In the genomic region with DNA sequence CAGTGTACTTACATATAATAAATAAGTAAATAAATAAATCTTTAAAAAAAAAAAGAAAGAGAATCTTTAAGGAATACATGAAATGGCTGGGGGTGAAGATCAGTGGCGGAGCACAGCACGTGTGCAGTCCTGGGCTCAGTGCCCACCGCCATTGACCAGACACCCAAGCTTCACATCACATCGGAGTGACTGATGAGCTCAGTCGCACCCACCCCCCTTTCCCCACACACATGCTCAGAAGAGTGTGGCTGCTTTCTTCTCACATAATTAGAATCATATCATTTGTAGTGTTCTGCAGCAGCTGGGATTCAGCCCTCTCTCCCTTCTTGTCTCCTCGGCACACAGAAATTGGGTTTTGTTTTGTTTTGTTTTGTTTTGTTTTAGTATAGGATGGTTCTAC, we compare ENCODE assay signal across 25 mouse cellular contexts. TPM values are rescaled to one million over a fixed set of nuclear protein-coding genes. Genes with fewer than 3 reads are reported as not detected.
A peak's percentile ranks its signal among the peaks of the same experiment; 100 is the strongest.
DNase-seq lines count a peak whose midpoint lies in the region; ATAC-seq and TF ChIP-seq lines count a peak whose summit lies in the region.
"Had no signal": no experiment of that assay in that cellular context is flagged by ENCODE, and none has a peak within 500 bp of the region (broad histone marks: within the 10 kb centered on the region; RNA-seq: fewer than 3 reads in every experiment).

No protein-coding gene starts in this region.

- H3K9me3 ChIP-seq in forebrain, embryonic 14.5 days (replicated peaks; ENCODE audit: control insufficient read depth, low read length) = no peaks in the 10 kb centered on the region
- H3K9me3 ChIP-seq in forebrain, embryonic 11.5 days (ENCODE audit: control insufficient read depth, low read length) = no peaks in the 10 kb centered on the region
- no peaks in the 10 kb centered on the region for H3K9me3 ChIP-seq in lung, embryonic 15.5 days
- H3K9me3 ChIP-seq in hindbrain, embryonic 15.5 days = no peaks in the 10 kb centered on the region
- H3K9me3 ChIP-seq in neural tube, embryonic 15.5 days (replicated peaks) = no peaks in the 10 kb centered on the region
- H3K9me3 ChIP-seq: limb, embryonic 13.5 days; liver, embryonic 12.5 days; midbrain, embryonic 10.5 days had no signal

- no peak overlapping the region for H3K27ac ChIP-seq in forebrain, embryonic 14.5 days (ENCODE audit: low read depth, low read length)
- no peak overlapping the region for H3K27ac ChIP-seq in forebrain, embryonic 11.5 days (ENCODE audit: low read depth, low read length)
- H3K27ac ChIP-seq in lung, embryonic 15.5 days = no peak overlapping the region
- no peak overlapping the region for H3K27ac ChIP-seq in hindbrain, embryonic 15.5 days (replicated peaks)
- no peak overlapping the region for H3K27ac ChIP-seq in neural tube, embryonic 15.5 days (replicated peaks)
- H3K27ac ChIP-seq: limb, embryonic 13.5 days; liver, embryonic 12.5 days; macrophage; midbrain, embryonic 10.5 days; stomach, postnatal 0 days had no signal

- no peak overlapping the region for H3K4me2 ChIP-seq in forebrain, embryonic 14.5 days (ENCODE audit: low read length)
- no peak overlapping the region for H3K4me2 ChIP-seq in forebrain, embryonic 11.5 days (ENCODE audit: low read depth, low read length, severe bottlenecking)
- no peak overlapping the region for H3K4me2 ChIP-seq in lung, embryonic 15.5 days
- H3K4me2 ChIP-seq in hindbrain, embryonic 15.5 days = no peak overlapping the region
- H3K4me2 ChIP-seq in neural tube, embryonic 15.5 days = no peak overlapping the region
- H3K4me2 ChIP-seq: heart, embryonic 11.5 days; limb, embryonic 13.5 days; liver, embryonic 12.5 days had no signal

- no peak for TF ChIP-seq CTCF in brain, embryonic 14.5 days (IDR thresholded peaks at IDR 0.05; ENCODE audit: borderline replicate concordance, extremely low read depth, insufficient read depth, insufficient read length)

- peak; percentile 25 for DNase-seq in forebrain, embryonic 14.5 days (ENCODE audit: low spot score)
- no peak for DNase-seq in forebrain, embryonic 11.5 days (ENCODE audit: low spot score)
- DNase-seq in lung, adult 18-20 months = no peak
- DNase-seq in brain, embryonic 14.5 days (ENCODE audit: low read depth) = peak; percentile 61
- no peak for DNase-seq in kidney, postnatal 4 days
- DNase-seq: adrenal gland, adult 2 months; cerebellum, adult 11-12 months; gastrocnemius, postnatal 10 days; heart, adult 11 months; kidney, adult 9 months; kidney, postnatal 14 days; layer of hippocampus, postnatal 36 days; thymus, adult 2 months; thymus, postnatal 4 days had no signal

- H3K9ac ChIP-seq in forebrain, embryonic 14.5 days (ENCODE audit: low read length) = no peak overlapping the region
- no peak overlapping the region for H3K9ac ChIP-seq in forebrain, embryonic 11.5 days (ENCODE audit: low read length)
- no peak overlapping the region for H3K9ac ChIP-seq in lung, embryonic 15.5 days
- H3K9ac ChIP-seq in hindbrain, embryonic 15.5 days = no peak overlapping the region
- no peak overlapping the region for H3K9ac ChIP-seq in neural tube, embryonic 15.5 days (replicated peaks)
- H3K9ac ChIP-seq: limb, embryonic 13.5 days; liver, embryonic 12.5 days had no signal

- H3K36me3 ChIP-seq in forebrain, embryonic 14.5 days (ENCODE audit: control insufficient read depth, insufficient read depth, low read length) = no peaks in the 10 kb centered on the region
- H3K36me3 ChIP-seq in forebrain, embryonic 11.5 days (ENCODE audit: control insufficient read depth, insufficient read depth, low read length) = no peaks in the 10 kb centered on the region
- H3K36me3 ChIP-seq in lung, embryonic 15.5 days = no peaks in the 10 kb centered on the region
- H3K36me3 ChIP-seq in hindbrain, embryonic 15.5 days = no peaks in the 10 kb centered on the region
- H3K36me3 ChIP-seq in neural tube, embryonic 15.5 days = no peaks in the 10 kb centered on the region
- H3K36me3 ChIP-seq: limb, embryonic 13.5 days; liver, embryonic 12.5 days; midbrain, embryonic 10.5 days had no signal

- 72% methylated on average over 6 of the region's 6 CpGs for WGBS in forebrain, embryonic 14.5 days
- 95% methylated on average over 6 of the region's 6 CpGs for WGBS in forebrain, embryonic 11.5 days
- WGBS in lung, embryonic 15.5 days = 59% methylated on average over 6 of the region's 6 CpGs
- WGBS in hindbrain, embryonic 15.5 days = 52% methylated on average over 6 of the region's 6 CpGs
- WGBS in neural tube, embryonic 15.5 days = 56% methylated on average over 6 of the region's 6 CpGs

- H3K4me3 ChIP-seq in forebrain, embryonic 14.5 days (ENCODE audit: low read depth, low read length) = no peak overlapping the region
- H3K4me3 ChIP-seq in forebrain, embryonic 11.5 days (ENCODE audit: low read depth, low read length) = no peak overlapping the region
- no peak overlapping the region for H3K4me3 ChIP-seq in lung, embryonic 15.5 days
- no peak overlapping the region for H3K4me3 ChIP-seq in hindbrain, embryonic 15.5 days
- no peak overlapping the region for H3K4me3 ChIP-seq in neural tube, embryonic 15.5 days (replicated peaks)
- H3K4me3 ChIP-seq: layer of hippocampus, adult 2 months; limb, embryonic 13.5 days; liver, embryonic 12.5 days; midbrain, embryonic 10.5 days had no signal

- no peaks in the 10 kb centered on the region for H3K27me3 ChIP-seq in forebrain, embryonic 14.5 days (replicated peaks; ENCODE audit: control insufficient read depth, insufficient read depth, low read length)
- H3K27me3 ChIP-seq in forebrain, embryonic 11.5 days (ENCODE audit: control insufficient read depth, insufficient read depth, low read length) = no peaks in the 10 kb centered on the region
- no peaks in the 10 kb centered on the region for H3K27me3 ChIP-seq in lung, embryonic 15.5 days
- H3K27me3 ChIP-seq in hindbrain, embryonic 15.5 days = no peaks in the 10 kb centered on the region
- H3K27me3 ChIP-seq in neural tube, embryonic 15.5 days (replicated peaks) = no peaks in the 10 kb centered on the region
- H3K27me3 ChIP-seq: limb, embryonic 13.5 days; liver, embryonic 12.5 days had no signal

- H3K4me1 ChIP-seq in forebrain, embryonic 14.5 days (ENCODE audit: control insufficient read depth, insufficient read depth, low read length) = no peaks in the 10 kb centered on the region
- H3K4me1 ChIP-seq in forebrain, embryonic 11.5 days (replicated peaks; ENCODE audit: control insufficient read depth, insufficient read depth, low read length) = no peaks in the 10 kb centered on the region; the same call in 1 of the 2 replicates
- no peaks in the 10 kb centered on the region for H3K4me1 ChIP-seq in lung, embryonic 15.5 days
- peaks cover 17% of the 10 kb centered on the region for H3K4me1 ChIP-seq in hindbrain, embryonic 15.5 days (replicated peaks)
- H3K4me1 ChIP-seq in neural tube, embryonic 15.5 days = peaks cover 11% of the 10 kb centered on the region; the same call in 1 of the 2 replicates
- H3K4me1 ChIP-seq: liver, embryonic 12.5 days had no signal

- TF ChIP-seq POLR2A in brain, embryonic 14.5 days (IDR thresholded peaks at IDR 0.05; ENCODE audit: borderline replicate concordance, extremely low read depth, insufficient read depth, insufficient read length, poor library complexity, severe bottlenecking) = no peak

- ATAC-seq in forebrain, embryonic 14.5 days = no peak
- ATAC-seq in forebrain, embryonic 11.5 days (replicated peaks; ENCODE audit: low FRiP score) = no peak
- ATAC-seq in lung, embryonic 15.5 days (ENCODE audit: borderline replicate concordance, extremely low read depth, low FRiP score, low TSS enrichment) = peak; percentile 64; the same call in 1 of the 2 replicates
- ATAC-seq in hindbrain, embryonic 15.5 days (ENCODE audit: low FRiP score, low read depth) = 0 out of 2 replicates have a peak, but pooled peaks have one; percentile 60
- ATAC-seq in neural tube, embryonic 15.5 days (ENCODE audit: low FRiP score) = no peak
- ATAC-seq: intestine, embryonic 16.5 days; liver, embryonic 12.5 days had no signal

RNA-seq across cellular contexts. Expression of a gene that starts 38.4 kb away (rescaled TPM):
- 17.1 and 17.9 TPM in 2 replicates for polyA plus RNA-seq in forebrain, embryonic 14.5 days (2014; fragmentation: Nextera tagmentation; extraction: Ambion mirVana)
- 13.7 and 16.7 TPM in 2 replicates for polyA plus RNA-seq in forebrain, embryonic 11.5 days (2014; fragmentation: Nextera tagmentation; extraction: Ambion mirVana)
- 3.9 and 4.4 TPM in 2 replicates for polyA plus RNA-seq in lung, embryonic 15.5 days (2015; fragmentation: Nextera tagmentation; extraction: Ambion mirVana)
- polyA plus RNA-seq in brain, embryonic 14.5 days (2012; rRNA removed) = 22.4 and 32.2 TPM in 2 replicates
- 15.0 and 15.6 TPM in 2 replicates for polyA plus RNA-seq in hindbrain, embryonic 15.5 days (2015; fragmentation: Nextera tagmentation; extraction: Ambion mirVana)
- polyA plus RNA-seq in neural tube, embryonic 15.5 days (2015; fragmentation: Nextera tagmentation; extraction: Ambion mirVana) = 13.1 and 13.3 TPM in 2 replicates
- polyA plus RNA-seq: macrophage had no signal

Comparison
In these comparisons a context has a peak if more than half of its experiments do, and no peak if none do; other contexts are left out.
1. DNase-seq: peak in forebrain, embryonic 14.5 days (single experiment) and brain, embryonic 14.5 days (single experiment); none in forebrain, embryonic 11.5 days (single experiment), lung, adult 18-20 months (0 of 2) and kidney, postnatal 4 days (0 of 2).
2. ATAC-seq: peak in lung, embryonic 15.5 days (single experiment) and hindbrain, embryonic 15.5 days (single experiment); none in forebrain, embryonic 14.5 days (single experiment), forebrain, embryonic 11.5 days (single experiment) and neural tube, embryonic 15.5 days (single experiment).